Mouse (Mus musculus) thymus, postnatal 14 days (tissue): ENCODE results near the gene Olfr1085.
"Not testable (repeated sequence)": the region's sequence is repeated elsewhere in the genome, so short reads cannot be mapped to it uniquely, and the experiment has no call there.

Experiments used
- DNase-seq: peaks from one replicate; pipeline ENCODE4 v3.0.0; 2021

The Olfr1085 gene

GRCm38 (mm10) chr2:86661919-86662318, at the start of gene Olfr1085:
Olfr1085 (minus strand) TSS chr2:86662019.
- no peak for DNase-seq

GRCm38 (mm10) chr2:86698295-86698694, 36.5 kb upstream of the Olfr1085 start, which contains the start of gene Olfr1087:
Olfr1087 (minus strand) TSS chr2:86698395.
- DNase-seq, result no peak

DNA sequence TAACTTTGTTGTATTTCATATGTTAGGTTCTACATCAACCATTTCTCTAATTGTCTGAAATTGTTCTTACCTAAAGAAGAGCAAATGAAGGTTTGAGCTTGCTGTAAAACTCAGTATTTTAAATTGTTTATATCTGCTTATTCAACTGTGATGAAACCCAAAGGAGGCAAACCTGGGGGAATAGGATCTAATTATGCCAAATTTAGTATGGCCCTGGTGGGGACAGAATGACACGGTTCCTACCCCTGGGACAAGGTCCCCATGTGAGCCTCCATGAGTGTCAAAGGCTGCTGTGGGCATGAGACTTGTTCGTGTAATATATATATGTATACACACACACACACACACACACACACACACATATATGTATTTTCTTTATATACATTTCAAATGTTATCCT, 18.2 kb upstream of the Olfr1085 start, which contains the start of gene Olfr1086:
Olfr1086 (minus strand) TSS at position 101 of the 400 bp plus-strand sequence.
- DNase-seq, result no peak

DNA sequence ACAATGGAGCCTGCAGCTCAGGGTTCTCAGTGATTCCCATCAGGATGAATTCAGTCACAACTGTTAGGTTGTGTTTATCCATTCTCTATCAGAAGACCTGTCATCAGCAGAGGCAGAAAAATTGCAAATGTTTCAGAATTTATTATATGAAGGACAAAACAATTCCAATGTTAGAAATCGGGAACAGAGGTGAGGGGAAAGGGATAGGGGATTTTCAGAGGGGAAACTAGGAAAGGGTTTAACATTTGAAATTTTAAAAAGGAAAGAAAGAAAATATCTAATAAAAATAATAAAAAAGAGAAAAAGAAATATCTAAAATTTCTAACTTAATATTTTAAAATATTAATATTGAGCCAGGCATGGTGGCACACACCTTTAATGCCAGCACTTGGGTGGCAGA, 22.2 kb downstream of the Olfr1085 start, which contains the start of gene Olfr1084:
Olfr1084 (minus strand) TSS at position 101 of the 400 bp plus-strand sequence.
- DNase-seq, result not testable (repeated sequence)
